9 mouse cellular contexts compared by ENCODE assay signal in genomic region chr16:45023904-45024303, GRCm38 (mm10).
DNase-seq lines count a peak whose midpoint lies in the region; ATAC-seq and TF ChIP-seq lines count a peak whose summit lies in the region.
"Had no signal": no experiment of that assay in that cellular context is flagged by ENCODE, and none has a peak within 500 bp of the region (broad histone marks: within the 10 kb centered on the region; RNA-seq: fewer than 3 reads in every experiment).

No protein-coding gene starts in this region.

- no peaks in the 10 kb centered on the region for H3K4me1 ChIP-seq in kidney, adult 2 months (ENCODE audit: control insufficient read depth, insufficient read depth, low read length)
- H3K4me1 ChIP-seq in kidney, embryonic 14.5 days (ENCODE audit: control insufficient read depth, insufficient read depth, low read length) = no peaks in the 10 kb centered on the region
- no peaks in the 10 kb centered on the region for H3K4me1 ChIP-seq in limb, embryonic 14.5 days (ENCODE audit: control insufficient read depth, insufficient read depth, low read length)
- no peaks in the 10 kb centered on the region for H3K4me1 ChIP-seq in forebrain, embryonic 12.5 days
- H3K4me1 ChIP-seq: embryonic facial prominence, embryonic 13.5 days had no signal

- H3K27me3 ChIP-seq in kidney, adult 2 months (replicated peaks; ENCODE audit: control insufficient read depth, insufficient read depth, low read length) = no peaks in the 10 kb centered on the region
- no peaks in the 10 kb centered on the region for H3K27me3 ChIP-seq in kidney, embryonic 14.5 days (ENCODE audit: control insufficient read depth, insufficient read depth, low read length)
- H3K27me3 ChIP-seq in limb, embryonic 14.5 days (ENCODE audit: control insufficient read depth, insufficient read depth, low read length) = no peaks in the 10 kb centered on the region
- no peaks in the 10 kb centered on the region for H3K27me3 ChIP-seq in forebrain, embryonic 12.5 days
- H3K27me3 ChIP-seq: embryonic facial prominence, embryonic 13.5 days had no signal

- no peaks in the 10 kb centered on the region for H3K9me3 ChIP-seq in kidney, embryonic 14.5 days (ENCODE audit: control insufficient read depth, low read length)
- no peaks in the 10 kb centered on the region for H3K9me3 ChIP-seq in limb, embryonic 14.5 days (ENCODE audit: control insufficient read depth, low read length)
- H3K9me3 ChIP-seq in forebrain, embryonic 12.5 days = no peaks in the 10 kb centered on the region
- H3K9me3 ChIP-seq: embryonic facial prominence, embryonic 13.5 days had no signal

- H3K4me3 ChIP-seq in kidney, adult 2 months (ENCODE audit: insufficient read depth, low read depth, low read length) = no peak overlapping the region
- no peak overlapping the region for H3K4me3 ChIP-seq in kidney, embryonic 14.5 days (ENCODE audit: low read length)
- no peak overlapping the region for H3K4me3 ChIP-seq in limb, embryonic 14.5 days (replicated peaks; ENCODE audit: low read length)
- H3K4me3 ChIP-seq in forebrain, embryonic 12.5 days (replicated peaks) = no peak overlapping the region
- H3K4me3 ChIP-seq: embryonic facial prominence, embryonic 13.5 days had no signal

- no peak for ATAC-seq in kidney, embryonic 14.5 days (ENCODE audit: low FRiP score, low TSS enrichment)
- ATAC-seq in limb, embryonic 14.5 days (ENCODE audit: low FRiP score, low read depth) = no peak
- ATAC-seq in forebrain, embryonic 12.5 days (ENCODE audit: low FRiP score) = no peak

- peak; percentile 49 for TF ChIP-seq CTCF in kidney, adult 2 months (conservative IDR thresholded peaks at IDR 0.05; ENCODE audit: insufficient read depth, insufficient read length, low read depth, low read length)

- TF ChIP-seq POLR2A in kidney, adult 2 months (IDR thresholded peaks at IDR 0.05; ENCODE audit: low read depth, low read length) = no peak
- TF ChIP-seq POLR2A in limb, embryonic 14.5 days (IDR thresholded peaks at IDR 0.05; ENCODE audit: borderline replicate concordance, extremely low read depth, insufficient read depth, insufficient read length) = no peak

- H3K36me3 ChIP-seq in kidney, adult 2 months (ENCODE audit: control insufficient read depth, insufficient read depth, low read length) = no peaks in the 10 kb centered on the region
- no peaks in the 10 kb centered on the region for H3K36me3 ChIP-seq in kidney, embryonic 14.5 days (ENCODE audit: control insufficient read depth, insufficient read depth, low read length)
- H3K36me3 ChIP-seq in limb, embryonic 14.5 days (ENCODE audit: control insufficient read depth, insufficient read depth, low read length) = no peaks in the 10 kb centered on the region
- no peaks in the 10 kb centered on the region for H3K36me3 ChIP-seq in forebrain, embryonic 12.5 days (replicated peaks)
- H3K36me3 ChIP-seq: embryonic facial prominence, embryonic 13.5 days had no signal

- no peak overlapping the region for H3K9ac ChIP-seq in kidney, embryonic 14.5 days (ENCODE audit: low read depth, low read length)
- H3K9ac ChIP-seq in limb, embryonic 14.5 days (ENCODE audit: low read depth, low read length, severe bottlenecking) = no peak overlapping the region
- H3K9ac ChIP-seq in forebrain, embryonic 12.5 days = no peak overlapping the region
- H3K9ac ChIP-seq: embryonic facial prominence, embryonic 13.5 days had no signal

- H3K27ac ChIP-seq in kidney, adult 2 months (ENCODE audit: insufficient read depth, low read depth, low read length) = no peak overlapping the region
- H3K27ac ChIP-seq in kidney, embryonic 14.5 days (ENCODE audit: low read depth, low read length) = no peak overlapping the region
- H3K27ac ChIP-seq in limb, embryonic 14.5 days (replicated peaks; ENCODE audit: low read depth, low read length) = no peak overlapping the region
- no peak overlapping the region for H3K27ac ChIP-seq in forebrain, embryonic 12.5 days
- H3K27ac ChIP-seq: embryonic facial prominence, embryonic 13.5 days had no signal

- H3K4me2 ChIP-seq in kidney, embryonic 14.5 days (replicated peaks; ENCODE audit: low read depth, low read length) = no peak overlapping the region
- H3K4me2 ChIP-seq in limb, embryonic 14.5 days (replicated peaks; ENCODE audit: low read depth, low read length, severe bottlenecking) = no peak overlapping the region
- no peak overlapping the region for H3K4me2 ChIP-seq in forebrain, embryonic 12.5 days
- H3K4me2 ChIP-seq: embryonic facial prominence, embryonic 13.5 days had no signal

- WGBS in kidney, adult 2 months = 63% methylated on average over 4 of the region's 4 CpGs
- 70% methylated on average over 4 of the region's 4 CpGs for WGBS in kidney, embryonic 14.5 days
- WGBS in limb, embryonic 14.5 days = 73% methylated on average over 4 of the region's 4 CpGs
- WGBS in forebrain, embryonic 12.5 days = 52% methylated on average over 4 of the region's 4 CpGs

- peak; percentile 55 for DNase-seq in kidney, adult 2 months
- DNase-seq in T-cell, adult 2 months (ENCODE audit: low spot score) = peak; percentile 78
- peak; percentile 14 to 20 for DNase-seq in cerebellum, postnatal 36 days
- DNase-seq in heart, postnatal 4 days = peak; percentile 54
- peak; percentile 27 for DNase-seq in limb, embryonic 14.5 days (ENCODE audit: low spot score)
- DNase-seq in retina, embryonic 14.5 days (ENCODE audit: low spot score) = peak; percentile 51

Comparison
In these comparisons a context has a peak if more than half of its experiments do, and no peak if none do; other contexts are left out.
1. DNase-seq: peak in every context shown above with its lines; median percentile 78 in T-cell, adult 2 months; 55 in kidney, adult 2 months; 54 in heart, postnatal 4 days; 51 in retina, embryonic 14.5 days; 27 in limb, embryonic 14.5 days; 17 in cerebellum, postnatal 36 days.